Mouse (Mus musculus): ENCODE measurements around the gene C8g. TPM values are rescaled to one million over a fixed set of nuclear protein-coding genes. Genes with fewer than 3 reads are reported as not detected.

Gene C8g
- polyA plus RNA-seq, 1 experiment from 2014 or later, result 3.9 TPM

- Histone ChIP-seq H3K27me3 (ENCODE audit: control insufficient read depth, insufficient read depth, low read length) (no peaks in the 10 kb centered on the region), H3K4me2 (ENCODE audit: low read depth, low read length) (peak overlapping the region; percentile 84), H3K4me1 (ENCODE audit: control insufficient read depth, insufficient read depth, low read length) (peaks cover 27% of the 10 kb centered on the region), H3K4me3 (ENCODE audit: low read length) (peak overlapping the region; percentile 69), H3K36me3 (ENCODE audit: control insufficient read depth, insufficient read depth) (no peaks in the 10 kb centered on the region; the same call in 1 of the 2 replicates), H3K9ac (ENCODE audit: low read length) (peak overlapping the region; percentile 72), H3K9me3 (replicated peaks; ENCODE audit: control insufficient read depth, low read length) (no peaks in the 10 kb centered on the region), H3K27ac (ENCODE audit: low read length) (peak overlapping the region; percentile 94)
- 20% methylated on average over 3 of the region's 3 CpGs for WGBS
- ATAC-seq (replicated peaks; ENCODE audit: extremely low read depth, insufficient read depth, low FRiP score), result no peak
These were observed 40.1 kb downstream of the C8g start for GRCm38 (mm10) chr2:25461407-25461806.

- H3K36me3 ChIP-seq (ENCODE audit: control insufficient read depth, insufficient read depth), result no peaks in the 10 kb centered on the region; the same call in 1 of the 2 replicates
- no peaks in the 10 kb centered on the region for H3K9me3 ChIP-seq (replicated peaks; ENCODE audit: control insufficient read depth, low read length)
- no peaks in the 10 kb centered on the region for H3K27me3 ChIP-seq (ENCODE audit: control insufficient read depth, insufficient read depth, low read length)
- peak; percentile 92 for ATAC-seq (replicated peaks; ENCODE audit: extremely low read depth, insufficient read depth, low FRiP score)
- H3K27ac ChIP-seq (ENCODE audit: low read length), result peak within 1 kb of the TSS; percentile 94
- peak within 1 kb of the TSS; percentile 83 for H3K9ac ChIP-seq (ENCODE audit: low read length)
- peaks cover 29% of the 10 kb centered on the region for H3K4me1 ChIP-seq (ENCODE audit: control insufficient read depth, insufficient read depth, low read length)
- WGBS, result under 1% methylated on average over 48 of the region's 48 CpGs
- H3K4me3 ChIP-seq (ENCODE audit: low read length), result peak within 1 kb of the TSS; percentile 69
- H3K4me2 ChIP-seq (ENCODE audit: low read depth, low read length), result peak within 1 kb of the TSS; percentile 84
These were observed 40.8 kb downstream of the C8g start, which contains the start of gene Paxx for GRCm38 (mm10) chr2:25460551-25461309. TSS of gene Paxx (minus strand) at chr2:25461094.

DNA sequence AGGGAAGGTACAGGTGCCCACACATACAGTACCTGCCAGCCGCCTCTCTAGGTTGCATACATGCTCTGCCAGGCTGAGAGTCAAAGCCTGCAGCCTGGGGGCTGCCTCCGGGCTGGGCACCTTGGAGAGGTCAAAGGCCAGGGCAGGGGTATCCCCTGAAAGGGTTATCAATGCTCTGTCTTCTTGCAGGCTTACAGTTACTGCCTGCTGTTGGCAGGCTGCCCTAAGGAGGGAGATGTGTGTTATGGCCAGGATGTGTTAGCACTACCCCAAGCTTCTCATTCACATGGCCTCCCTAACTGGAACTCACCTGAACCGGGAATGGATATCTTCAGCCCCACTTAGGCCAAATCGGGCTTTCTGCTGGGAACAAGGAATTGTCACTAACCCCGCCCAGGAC, 41.4 kb downstream of the C8g start:
- Histone ChIP-seq H3K36me3 (ENCODE audit: control insufficient read depth, insufficient read depth) (no peaks in the 10 kb centered on the region; the same call in 1 of the 2 replicates), H3K9ac (ENCODE audit: low read length) (peak overlapping the region; percentile 83), H3K4me3 (ENCODE audit: low read length) (peak overlapping the region; percentile 69), H3K9me3 (replicated peaks; ENCODE audit: control insufficient read depth, low read length) (no peaks in the 10 kb centered on the region), H3K27ac (ENCODE audit: low read length) (peak overlapping the region; percentile 94), H3K4me2 (ENCODE audit: low read depth, low read length) (peak overlapping the region; percentile 84), H3K4me1 (ENCODE audit: control insufficient read depth, insufficient read depth, low read length) (peaks cover 26% of the 10 kb centered on the region), H3K27me3 (ENCODE audit: control insufficient read depth, insufficient read depth, low read length) (no peaks in the 10 kb centered on the region)
- 29% methylated on average over 5 of the region's 5 CpGs for WGBS
- ATAC-seq (replicated peaks; ENCODE audit: extremely low read depth, insufficient read depth, low FRiP score), result 0 out of 2 replicates have a peak, but pooled peaks have one; percentile 3

DNA sequence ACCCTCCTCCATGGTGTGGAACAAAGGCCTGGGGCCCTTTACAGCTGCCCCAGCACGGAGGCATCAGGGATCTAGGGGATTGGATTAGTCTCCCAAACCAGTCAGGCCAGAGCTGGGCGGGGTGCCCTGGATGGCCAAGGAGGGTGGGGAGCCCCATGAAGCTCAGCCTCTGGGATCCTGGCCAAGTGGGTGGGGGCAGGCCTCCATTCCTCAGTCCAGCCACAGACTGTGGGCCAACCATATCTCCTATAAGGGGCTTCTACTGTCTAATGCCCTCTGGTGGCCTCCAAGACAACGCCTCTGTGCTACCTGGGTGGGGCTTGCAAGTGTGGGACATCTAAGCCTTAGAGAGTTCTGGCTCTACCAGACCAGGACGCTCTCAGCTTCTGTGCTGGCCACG, 42.6 kb downstream of the C8g start:
- WGBS, result 69% methylated on average over 5 of the region's 5 CpGs
- Histone ChIP-seq H3K4me3 (ENCODE audit: low read length) (no peak overlapping the region), H3K27me3 (ENCODE audit: control insufficient read depth, insufficient read depth, low read length) (no peaks in the 10 kb centered on the region), H3K4me1 (ENCODE audit: control insufficient read depth, insufficient read depth, low read length) (peaks cover 26% of the 10 kb centered on the region), H3K9ac (ENCODE audit: low read length) (no peak overlapping the region), H3K27ac (ENCODE audit: low read length) (no peak overlapping the region), H3K9me3 (replicated peaks; ENCODE audit: control insufficient read depth, low read length) (no peaks in the 10 kb centered on the region), H3K4me2 (ENCODE audit: low read depth, low read length) (no peak overlapping the region), H3K36me3 (ENCODE audit: control insufficient read depth, insufficient read depth) (no peaks in the 10 kb centered on the region; the same call in 1 of the 2 replicates)
- ATAC-seq (replicated peaks; ENCODE audit: extremely low read depth, insufficient read depth, low FRiP score), result no peak

GRCm38 (mm10) chr2:25457022-25457896, 44.3 kb downstream of the C8g start:
- ATAC-seq (replicated peaks; ENCODE audit: extremely low read depth, insufficient read depth, low FRiP score), result no peak
- Histone ChIP-seq H3K9me3 (replicated peaks; ENCODE audit: control insufficient read depth, low read length) (no peaks in the 10 kb centered on the region), H3K36me3 (ENCODE audit: control insufficient read depth, insufficient read depth) (no peaks in the 10 kb centered on the region; the same call in 1 of the 2 replicates), H3K4me2 (ENCODE audit: low read depth, low read length) (no peak overlapping the region), H3K27me3 (ENCODE audit: control insufficient read depth, insufficient read depth, low read length) (no peaks in the 10 kb centered on the region), H3K4me1 (ENCODE audit: control insufficient read depth, insufficient read depth, low read length) (peaks cover 26% of the 10 kb centered on the region), H3K27ac (ENCODE audit: low read length) (no peak overlapping the region), H3K9ac (ENCODE audit: low read length) (no peak overlapping the region), H3K4me3 (ENCODE audit: low read length) (no peak overlapping the region)
- 70% methylated on average over 9 of the region's 9 CpGs for WGBS

DNA sequence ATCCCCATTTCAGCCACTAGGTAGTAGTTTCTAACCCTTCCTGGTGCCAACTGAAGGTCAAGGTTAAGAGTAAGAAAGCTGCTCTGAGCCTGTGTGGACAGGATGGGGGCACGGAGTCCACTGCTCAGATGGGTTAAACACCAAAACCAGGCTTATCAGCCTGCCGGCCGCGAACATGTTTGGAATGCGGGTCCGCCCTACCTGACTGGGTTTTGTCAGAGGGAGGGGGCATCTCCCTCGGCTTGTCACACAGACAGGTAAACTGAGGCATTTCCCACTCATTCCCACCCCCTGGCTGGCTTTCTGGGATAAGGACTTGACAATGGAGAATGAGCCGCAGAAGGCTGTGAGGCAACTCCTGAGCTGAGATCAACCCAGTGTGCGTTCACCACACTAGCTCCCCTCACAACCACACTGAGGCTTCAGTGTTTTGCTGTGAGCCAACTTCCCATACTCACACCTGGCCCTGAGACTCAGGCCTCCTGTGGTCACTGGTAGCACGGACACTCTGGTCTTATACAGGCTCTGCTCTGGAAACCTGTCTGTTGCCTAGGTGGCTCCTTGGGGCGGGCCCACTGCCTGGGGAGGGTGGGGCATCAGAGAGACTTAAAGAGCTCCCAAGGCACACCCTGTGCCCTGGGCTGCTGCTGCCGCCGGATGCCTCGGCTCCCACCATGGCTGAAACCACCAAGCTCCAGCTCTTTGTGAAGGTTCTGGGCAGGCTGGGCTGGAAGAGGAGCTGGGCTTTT, 45.1 kb downstream of the C8g start, which contains the start of gene Clic3:
Gene Clic3, plus strand, starts transcription at position 634 of the 749 bp plus-strand sequence.
- ATAC-seq (replicated peaks; ENCODE audit: extremely low read depth, insufficient read depth, low FRiP score), result no peak
- Histone ChIP-seq H3K27me3 (ENCODE audit: control insufficient read depth, insufficient read depth, low read length) (no peaks in the 10 kb centered on the region), H3K27ac (ENCODE audit: low read length) (no peak within 1 kb of the TSS), H3K4me2 (ENCODE audit: low read depth, low read length) (no peak within 1 kb of the TSS), H3K4me1 (ENCODE audit: control insufficient read depth, insufficient read depth, low read length) (peaks cover 22% of the 10 kb centered on the region), H3K9ac (ENCODE audit: low read length) (no peak within 1 kb of the TSS), H3K4me3 (ENCODE audit: low read length) (no peak within 1 kb of the TSS), H3K36me3 (ENCODE audit: control insufficient read depth, insufficient read depth) (no peaks in the 10 kb centered on the region; the same call in 1 of the 2 replicates), H3K9me3 (replicated peaks; ENCODE audit: control insufficient read depth, low read length) (no peaks in the 10 kb centered on the region)
- WGBS, result 43% methylated on average over 14 of the region's 14 CpGs

GRCm38 (mm10) chr2:25452951-25453350, 48.6 kb downstream of the C8g start:
- Histone ChIP-seq H3K4me2 (ENCODE audit: low read depth, low read length) (no peak overlapping the region), H3K9ac (ENCODE audit: low read length) (no peak overlapping the region), H3K36me3 (ENCODE audit: control insufficient read depth, insufficient read depth) (no peaks in the 10 kb centered on the region; the same call in 1 of the 2 replicates), H3K4me1 (ENCODE audit: control insufficient read depth, insufficient read depth, low read length) (0 out of 2 replicates have a peak, but pooled peaks cover 4% of the 10 kb centered on the region), H3K27ac (ENCODE audit: low read length) (no peak overlapping the region), H3K9me3 (replicated peaks; ENCODE audit: control insufficient read depth, low read length) (no peaks in the 10 kb centered on the region), H3K27me3 (ENCODE audit: control insufficient read depth, insufficient read depth, low read length) (no peaks in the 10 kb centered on the region), H3K4me3 (ENCODE audit: low read length) (no peak overlapping the region)
- WGBS, result 56% methylated on average over 1 of the region's 1 CpGs
- ATAC-seq (replicated peaks; ENCODE audit: extremely low read depth, insufficient read depth, low FRiP score), result no peak

DNA sequence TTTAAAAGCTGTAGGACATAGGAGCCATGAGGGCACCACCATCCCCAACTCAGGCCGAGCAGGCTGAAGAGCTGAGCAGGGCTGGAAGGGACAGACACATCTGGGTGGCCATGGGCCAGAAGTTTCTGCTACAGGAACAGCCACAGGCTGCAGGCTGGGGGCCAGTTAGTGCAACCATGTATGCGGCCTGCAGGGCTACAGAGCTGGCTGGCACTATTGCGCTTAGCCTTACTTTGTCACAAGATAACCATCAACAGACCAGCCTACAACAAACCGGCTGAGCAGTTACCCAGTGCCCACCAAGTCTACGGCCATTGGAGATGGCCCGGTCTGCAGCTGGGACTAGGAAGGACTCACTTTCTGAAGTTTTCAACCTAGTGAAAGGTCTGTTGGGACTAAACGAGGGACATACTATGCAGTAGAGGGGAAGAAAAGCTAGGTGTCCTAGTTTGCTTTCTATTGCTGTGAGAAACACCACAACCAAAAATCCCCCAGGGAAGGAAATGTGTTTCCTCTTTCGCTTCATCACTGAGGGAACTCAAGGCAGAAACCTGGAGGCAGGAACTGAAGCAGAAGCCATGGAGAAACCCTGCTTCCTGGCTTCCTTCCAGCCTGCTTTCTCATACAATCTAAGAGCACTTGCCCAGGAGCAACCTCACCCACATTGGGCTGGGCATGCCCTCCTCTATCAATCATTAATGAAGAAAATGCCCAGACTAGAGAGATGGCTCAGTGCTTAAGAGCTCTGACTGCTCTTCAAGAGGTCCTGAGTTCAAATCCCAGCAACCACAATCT, 50.5 kb downstream of the C8g start:
- ATAC-seq (replicated peaks; ENCODE audit: extremely low read depth, insufficient read depth, low FRiP score), result no peak
- H3K4me3 ChIP-seq (ENCODE audit: low read length), result no peak overlapping the region
- WGBS, result 78% methylated on average over 8 of the region's 8 CpGs
- 0 out of 2 replicates have a peak, but pooled peaks cover 2% of the 10 kb centered on the region for H3K4me1 ChIP-seq (ENCODE audit: control insufficient read depth, insufficient read depth, low read length)
- no peaks in the 10 kb centered on the region for H3K36me3 ChIP-seq (ENCODE audit: control insufficient read depth, insufficient read depth)
- H3K27ac ChIP-seq (ENCODE audit: low read length), result no peak overlapping the region
- no peak overlapping the region for H3K4me2 ChIP-seq (ENCODE audit: low read depth, low read length)
- no peak overlapping the region for H3K9ac ChIP-seq (ENCODE audit: low read length)
- no peaks in the 10 kb centered on the region for H3K27me3 ChIP-seq (ENCODE audit: control insufficient read depth, insufficient read depth, low read length)
- no peaks in the 10 kb centered on the region for H3K9me3 ChIP-seq (replicated peaks; ENCODE audit: control insufficient read depth, low read length)

Measured in heart, embryonic 16.5 days (tissue).